Mouse (Mus musculus): Measurements from ENCODE around the gene Akt1s1.

DNA sequence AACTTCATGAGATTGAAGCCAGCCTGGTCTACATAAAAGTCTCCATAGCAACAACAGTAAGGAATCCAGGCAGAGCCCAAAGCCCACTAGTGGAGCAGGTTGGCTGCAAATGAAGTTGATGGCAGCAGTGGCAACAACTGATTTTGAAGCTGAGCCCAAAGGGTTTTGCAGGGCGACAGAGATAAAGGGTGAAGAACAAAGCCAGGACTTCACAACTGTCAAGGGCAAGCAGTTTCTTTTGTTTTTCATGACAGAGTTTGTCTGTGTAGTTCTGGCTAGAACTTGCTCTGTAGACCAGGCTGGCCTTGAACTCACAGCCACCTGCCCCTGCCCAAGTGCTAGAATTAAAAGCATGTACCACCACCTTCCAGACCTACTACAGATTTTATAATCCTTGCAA lies 22.4 kb downstream of the Akt1s1 start:
- TF ChIP-seq CTCF (IDR thresholded peaks at IDR 0.05; ENCODE audit: extremely low read depth, insufficient read length, insufficient replicate concordance, low read depth, low read length) = no peak
- no peak for TF ChIP-seq POLR2A (IDR thresholded peaks at IDR 0.05; ENCODE audit: low read depth, low read length)
